Mouse (Mus musculus) urinary bladder, postnatal 36 days (tissue): ENCODE data around the gene Ccdc36.
A peak's percentile ranks its signal among the peaks of the same experiment; 100 is the strongest.

Source experiments
- DNase-seq, 2 experiments: peaks; one replicate each; pipeline ENCODE4 v3.0.0; 2022; ENCODE audit warnings: low spot score in 2 of 2, mixed read lengths in 1 of 2

The Ccdc36 gene

GRCm38 (mm10) chr9:108445125-108445524 is 16.8 kb upstream of the Ccdc36 start:
- DNase-seq, result no peak

GRCm38 (mm10) chr9:108441236-108441919 is 13.1 kb upstream of the Ccdc36 start:
- DNase-seq, result no peak

DNA sequence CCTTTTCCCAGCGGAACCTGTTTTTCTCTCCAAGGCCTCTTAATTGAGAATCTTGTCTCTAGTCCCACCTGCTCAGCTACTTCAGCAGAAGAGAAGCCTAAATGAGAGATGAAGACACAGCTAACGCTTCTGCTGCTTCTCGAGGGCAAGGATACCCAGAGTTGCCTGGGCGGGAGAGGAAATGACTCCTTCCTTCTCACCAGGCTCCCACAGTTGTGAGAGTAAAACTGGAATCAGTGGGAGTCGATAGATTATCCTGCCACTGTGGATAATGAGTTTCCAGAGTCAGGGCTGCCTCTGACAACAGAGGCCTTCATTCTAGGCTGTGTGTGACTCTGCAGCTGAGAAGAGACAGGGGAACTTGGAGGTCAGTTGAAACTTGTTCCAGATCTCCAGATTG is 12.2 kb upstream of the Ccdc36 start:
- no peak for DNase-seq

GRCm38 (mm10) chr9:108439176-108439575 is 10.9 kb upstream of the Ccdc36 start:
- no peak for DNase-seq

- no peak for DNase-seq
Measured at GRCm38 (mm10) chr9:108436182-108436581, 7.9 kb upstream of the Ccdc36 start, which contains the start of gene BC048562. BC048562 (plus strand) TSS chr9:108436482.

DNA sequence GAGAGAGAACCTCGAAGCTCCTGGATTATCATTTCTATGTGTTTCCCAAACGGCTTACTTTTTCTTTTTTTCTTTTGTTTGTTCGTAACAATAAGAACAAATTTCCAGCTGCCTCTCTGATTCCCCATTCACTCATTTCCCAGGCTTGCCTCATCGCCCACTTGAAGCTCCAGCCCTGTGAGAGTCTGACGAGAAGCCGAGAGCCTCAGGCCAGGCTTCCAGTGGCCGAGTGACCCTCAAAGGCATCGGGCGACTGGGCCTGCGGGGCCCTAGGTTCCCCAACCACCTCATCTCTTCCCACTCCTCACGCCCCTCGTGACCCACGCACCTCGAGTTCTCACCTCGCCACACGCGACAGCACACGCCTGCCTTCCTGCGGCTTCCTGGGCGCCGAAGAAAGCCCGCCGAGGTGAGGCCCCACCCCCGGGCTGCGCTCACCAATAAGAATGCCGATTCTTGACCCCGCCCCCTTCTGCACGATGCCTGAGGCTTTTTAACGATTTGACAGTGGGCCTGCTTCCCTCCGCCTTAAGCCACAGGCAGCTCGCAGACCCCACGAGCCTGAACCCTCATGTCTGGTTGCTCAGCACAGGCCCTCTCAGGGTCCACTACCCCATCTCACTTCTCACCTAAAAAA is 3.3 kb upstream of the Ccdc36 start:
- no peak for DNase-seq

DNA sequence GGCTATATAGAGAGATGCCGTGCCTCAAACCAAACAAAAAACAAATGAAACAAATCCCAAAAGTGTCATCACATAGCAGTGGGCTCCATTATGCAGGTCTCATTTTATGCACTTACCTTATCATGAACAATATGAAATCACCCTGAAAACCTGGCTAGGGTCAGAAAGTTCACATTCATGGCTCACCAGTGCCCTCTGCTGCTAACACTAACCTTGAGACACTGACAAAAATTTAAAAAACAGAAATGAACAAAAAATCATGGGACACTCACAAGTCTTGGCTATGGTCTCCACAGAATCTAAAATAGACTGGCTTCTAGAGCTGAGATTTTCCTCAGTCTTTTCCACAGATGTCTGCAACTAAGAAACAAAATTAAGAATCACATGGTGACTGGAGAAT is 16.1 kb downstream of the Ccdc36 start:
- no peak for DNase-seq

- no peak for DNase-seq
Measured at GRCm38 (mm10) chr9:108411381-108411942, 16.8 kb downstream of the Ccdc36 start.

GRCm38 (mm10) chr9:108409535-108409934 is 18.7 kb downstream of the Ccdc36 start:
- no peak for DNase-seq

- DNase-seq, result no peak
Measured at GRCm38 (mm10) chr9:108404451-108404850, 23.8 kb downstream of the Ccdc36 start.

DNA sequence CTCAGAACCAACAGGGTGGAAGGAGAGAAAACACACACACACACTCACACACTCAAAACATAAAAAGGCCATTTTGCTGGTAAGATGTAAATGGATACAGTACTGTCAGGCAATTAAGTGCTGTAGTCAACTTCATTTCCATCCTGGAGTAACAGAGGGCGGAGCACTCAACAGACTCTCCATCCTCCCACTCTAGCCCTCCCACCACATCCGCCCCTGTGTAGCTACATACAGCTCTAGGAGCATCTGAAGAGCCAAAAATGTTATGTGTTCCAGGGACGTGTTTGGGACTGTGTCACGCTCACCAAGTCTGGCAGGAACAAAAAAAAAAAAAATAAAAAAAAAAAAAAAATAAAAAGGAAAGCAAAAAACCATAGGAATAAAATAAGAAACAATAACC is 25.2 kb downstream of the Ccdc36 start:
- DNase-seq, result no peak

DNA sequence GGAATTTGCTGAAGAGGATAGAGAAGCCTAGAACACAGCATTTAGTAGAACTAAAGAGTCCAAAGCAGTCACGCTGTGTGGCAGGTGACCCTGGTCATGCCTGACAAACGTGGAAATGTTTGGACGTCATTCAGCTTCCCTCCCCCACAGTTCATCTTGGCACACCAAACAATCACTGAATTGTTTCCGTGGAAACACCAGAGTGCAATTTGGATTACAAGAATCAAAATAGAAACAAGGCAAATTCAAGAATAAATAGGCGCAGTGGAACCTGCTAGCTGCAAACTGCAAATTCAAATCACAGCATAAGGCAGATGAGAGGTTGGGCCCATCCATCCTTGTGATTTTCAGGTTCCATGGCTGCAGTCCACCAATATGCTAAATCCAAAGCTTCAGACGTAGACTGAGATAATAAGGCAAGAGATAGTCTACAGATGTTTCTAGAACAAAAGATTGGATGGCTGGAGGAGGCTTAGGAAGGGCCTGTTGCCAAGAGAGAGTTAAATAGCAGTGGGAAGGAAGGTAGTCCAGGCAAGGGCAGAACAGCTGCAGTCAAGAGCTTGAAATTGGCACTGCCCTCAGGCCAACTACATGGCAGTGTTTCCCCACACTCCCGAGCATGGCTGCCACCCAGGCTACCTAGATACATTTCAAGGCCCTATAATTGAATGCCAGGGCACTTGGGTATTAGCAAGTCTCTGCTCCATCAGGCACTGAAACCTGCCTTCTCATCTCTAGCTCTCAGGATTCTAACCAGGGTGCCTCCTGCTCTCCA is 26.9 kb downstream of the Ccdc36 start:
- DNase-seq, result peak in 1 of 2 experiments; percentile 25

GRCm38 (mm10) chr9:108398324-108398723 is 30.0 kb downstream of the Ccdc36 start:
- DNase-seq, result no peak

DNA sequence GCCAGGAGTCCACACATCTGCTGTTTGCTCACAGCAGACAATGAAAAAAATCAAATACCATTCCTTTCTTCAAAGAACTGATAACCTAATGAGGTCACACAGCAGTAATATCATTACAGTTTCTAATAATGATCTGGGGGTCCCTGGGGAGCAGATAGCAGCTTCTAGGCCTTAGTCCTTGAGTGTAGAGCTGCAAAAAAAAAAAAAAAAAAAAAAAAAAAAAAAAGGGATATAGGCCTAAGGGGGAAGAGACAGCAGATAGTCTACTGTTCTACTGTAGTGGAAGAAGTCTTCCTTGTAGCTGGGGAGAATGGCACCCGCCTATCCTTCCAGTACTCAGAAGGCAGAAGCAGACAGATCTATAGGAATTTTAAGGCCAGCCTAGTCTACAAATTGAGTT is 32.9 kb downstream of the Ccdc36 start:
- DNase-seq, result no peak

DNA sequence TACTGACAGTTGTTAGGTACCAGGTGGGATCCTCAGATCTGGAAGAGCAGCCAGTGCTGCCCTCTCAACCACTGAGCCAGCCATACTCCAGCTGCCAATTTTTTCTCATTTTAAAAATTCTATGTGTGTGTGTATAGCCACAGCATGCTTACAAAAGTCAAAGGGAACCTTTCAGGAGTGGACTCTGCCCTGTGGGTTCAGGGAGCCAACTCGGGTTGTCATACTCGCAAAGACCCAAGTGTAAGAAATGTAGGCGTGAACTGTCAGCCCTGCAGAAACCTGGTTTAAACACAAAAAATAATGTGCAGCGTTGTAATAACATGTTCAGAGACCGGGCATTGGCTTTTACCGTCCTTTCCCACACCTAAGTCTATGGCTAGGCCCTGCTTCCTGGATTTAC is 34.1 kb downstream of the Ccdc36 start:
- no peak for DNase-seq

DNA sequence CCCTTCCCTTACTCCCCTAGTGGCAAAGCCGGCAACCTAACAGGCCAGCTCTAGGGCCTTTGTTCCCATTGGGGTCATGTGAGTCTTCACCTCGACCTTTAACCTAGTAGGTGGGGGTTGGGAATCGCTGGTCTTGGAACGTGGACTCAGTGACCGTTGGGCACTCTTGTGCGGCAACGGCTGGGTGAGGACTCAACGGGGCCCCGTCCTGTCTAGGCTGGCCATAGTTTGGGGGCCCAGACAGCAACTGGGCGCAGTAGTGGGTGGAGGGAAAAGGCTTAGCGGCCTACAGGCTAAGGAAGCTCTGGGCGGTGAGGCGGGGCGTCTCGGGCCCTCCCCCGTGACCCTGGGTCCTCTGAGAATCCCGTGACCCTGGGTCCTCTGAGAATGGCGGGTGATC is 35.6 kb downstream of the Ccdc36 start, which contains the start of gene 1700102P08Rik:
1700102P08Rik (plus strand) TSS at position 130 of the 400 bp plus-strand sequence.
- DNase-seq, result no peak

DNA sequence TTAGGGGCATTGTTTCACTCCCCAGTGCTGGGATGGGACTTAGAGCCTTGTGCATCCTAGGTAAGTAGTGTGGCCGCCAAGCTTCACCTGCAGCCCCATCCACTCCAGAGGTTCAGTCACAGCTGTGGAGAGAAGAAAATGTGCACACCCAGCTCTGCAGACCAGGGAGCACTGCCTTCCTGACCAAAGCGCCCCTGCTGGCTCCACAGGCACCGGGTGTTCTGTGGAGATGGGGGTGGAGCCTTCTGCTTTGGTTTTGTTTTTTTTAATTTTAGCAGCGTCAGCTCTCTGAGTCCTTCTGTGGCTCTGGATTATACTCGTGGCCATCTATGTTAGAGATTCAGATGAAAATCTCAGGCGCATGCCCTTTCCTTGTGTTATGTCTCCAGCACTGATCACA is 39.1 kb downstream of the Ccdc36 start:
- no peak for DNase-seq

- no peak for DNase-seq
Measured at GRCm38 (mm10) chr9:108388601-108389000, 39.7 kb downstream of the Ccdc36 start.

DNA sequence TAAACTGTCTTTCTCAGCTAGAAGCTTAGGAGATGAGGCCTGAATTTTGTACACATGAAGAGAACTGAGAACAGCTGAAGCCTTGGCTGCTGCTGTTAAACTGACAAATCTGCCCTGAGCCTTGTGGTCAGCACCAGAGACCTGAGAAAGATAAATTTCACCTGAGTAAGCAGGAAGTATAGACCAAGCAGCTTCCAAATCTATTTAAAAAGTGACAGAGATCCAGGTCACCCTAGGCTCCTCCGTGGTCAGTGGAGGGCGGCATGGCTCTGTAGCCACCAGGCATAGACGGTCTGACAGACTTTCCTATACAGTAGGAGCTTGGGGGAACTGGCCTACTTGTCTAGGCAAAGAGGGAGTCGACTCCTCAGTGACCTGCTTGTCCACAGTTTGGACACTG is 41.5 kb downstream of the Ccdc36 start:
- no peak for DNase-seq

DNA sequence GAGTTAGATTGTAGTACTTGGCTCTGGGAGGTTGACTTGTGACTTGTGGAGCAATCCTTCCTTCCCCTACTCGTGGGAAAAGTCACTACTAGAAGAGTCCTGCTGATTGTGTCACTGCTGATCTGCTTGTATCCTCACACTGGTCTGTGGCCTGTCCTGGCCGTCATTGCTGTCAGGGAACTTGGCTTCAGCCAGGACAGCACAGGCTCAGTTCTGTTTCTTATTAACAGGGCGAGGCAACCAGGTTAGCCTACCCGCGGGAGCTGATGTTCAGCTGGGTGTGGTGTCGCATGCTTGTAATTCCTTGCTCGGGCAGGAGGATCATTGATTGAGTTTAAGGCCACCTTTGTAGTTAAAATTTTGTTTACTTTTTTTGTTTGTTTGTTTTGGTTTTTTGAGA is 43.3 kb downstream of the Ccdc36 start:
- DNase-seq, result no peak

DNA sequence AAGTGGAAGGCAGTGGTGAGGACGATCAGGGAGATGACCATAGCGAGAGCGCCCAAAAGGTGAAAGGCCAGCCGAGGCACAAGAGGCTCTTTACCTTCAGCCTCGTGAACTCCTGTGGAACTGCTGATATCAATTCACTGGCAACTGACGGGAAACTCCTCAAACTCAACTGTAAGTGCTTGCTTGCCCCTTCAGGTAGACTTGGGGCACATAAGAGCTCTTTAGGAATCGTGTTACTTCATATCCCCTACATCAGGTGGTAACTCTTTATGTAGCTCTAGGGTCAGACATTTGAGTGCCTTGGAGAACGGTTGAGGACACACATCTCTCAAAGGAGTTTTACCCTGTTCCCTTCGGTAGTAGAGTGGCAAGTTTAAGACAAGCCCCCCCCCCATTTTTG is 46.9 kb downstream of the Ccdc36 start:
- DNase-seq, result no peak

GRCm38 (mm10) chr9:108379294-108379693 is 49.0 kb downstream of the Ccdc36 start:
- DNase-seq, result no peak
